Mouse (Mus musculus) E14TG2a.4 (cell line): ENCODE results near the gene 4430402I18Rik.

ENCODE experiments used
- H3K27me3 ChIP-seq: 2 replicates; pipeline ENCODE4 v1.6.1; 2014; ENCODE audit warnings: low read length, control low read depth; ENCODE audit not compliant: insufficient read depth
- H3K36me3 ChIP-seq: 2 replicates; pipeline ENCODE4 v1.6.1; 2014; ENCODE audit warnings: low read length, control low read depth; ENCODE audit not compliant: insufficient read depth
- H3K4me1 ChIP-seq: replicated peaks from 2 replicates; pipeline ENCODE4 v1.6.1; 2014; ENCODE audit warnings: low read depth, low read length, control low read depth
- H3K4me3 ChIP-seq: replicated peaks from 2 replicates; pipeline ENCODE4 v1.5.1; 2014; ENCODE audit warnings: mild to moderate bottlenecking, low read length
- H3K9me3 ChIP-seq: 2 replicates; pipeline ENCODE4 v1.6.1; 2014; ENCODE audit warnings: low read length, control low read depth
- CTCF ChIP-seq: conservative IDR thresholded peaks from 2 replicates; pipeline ENCODE4 v1.5.1; 2014; ENCODE audit warnings: low read length
- NANOG ChIP-seq: IDR thresholded peaks from 2 replicates; pipeline ENCODE4 v1.6.1; 2014; ENCODE audit warnings: borderline replicate concordance, low read length, mixed read lengths
- POU5F1 ChIP-seq: IDR thresholded peaks from 2 replicates; pipeline ENCODE4 v1.6.1; 2014; ENCODE audit warnings: low read length, borderline replicate concordance

The 4430402I18Rik gene

GRCm38 (mm10) chr19:28844946-28845710, 122.5 kb downstream of the 4430402I18Rik start:
- Histone ChIP-seq H3K27me3 (no peaks in the 10 kb centered on the region), H3K9me3 (no peaks in the 10 kb centered on the region), H3K4me1 (peaks cover 5% of the 10 kb centered on the region), H3K4me3 (no peak overlapping the region), H3K36me3 (no peaks in the 10 kb centered on the region)
- TF ChIP-seq NANOG: no peak
- TF ChIP-seq CTCF: no peak
- no peak for TF ChIP-seq POU5F1
